Mouse (Mus musculus) forebrain, embryonic 12.5 days (tissue): ENCODE data around the gene Git2. TPM values are rescaled to one million over a fixed set of nuclear protein-coding genes. Genes with fewer than 3 reads are reported as not detected.
A peak's percentile ranks its signal among the peaks of the same experiment; 100 is the strongest.

Experiments
- ATAC-seq: fragments of 200-750 bp; cut with Nextera tagmentation; 2 replicates; pipeline ENCODE4 v1.8.0; 2017; ENCODE audit warnings: moderate TSS enrichment; ENCODE audit not compliant: low FRiP score
- H3K27ac ChIP-seq: fragments of 300-500 bp; sonication (generic); 2 replicates; pipeline ENCODE4 v1.5.1; 2016; ENCODE audit warnings: mild to moderate bottlenecking
- H3K27me3 ChIP-seq: fragments of 300-500 bp; sonication (generic); 2 replicates; pipeline ENCODE4 v1.6.1; 2016; ENCODE audit warnings: mild to moderate bottlenecking
- H3K36me3 ChIP-seq: fragments of 300-500 bp; sonication (generic); replicated peaks from 2 replicates; pipeline ENCODE4 v1.6.1; 2016; ENCODE audit warnings: mild to moderate bottlenecking
- H3K4me1 ChIP-seq: fragments of 300-500 bp; sonication (generic); 2 replicates; pipeline ENCODE4 v1.6.1; 2016
- H3K4me2 ChIP-seq: fragments of 300-500 bp; sonication (generic); 2 replicates; pipeline ENCODE4 v1.6.1; 2016; ENCODE audit warnings: mild to moderate bottlenecking, moderate library complexity
- H3K4me3 ChIP-seq: fragments of 300-500 bp; sonication (generic); replicated peaks from 2 replicates; pipeline ENCODE4 v1.5.1; 2016; ENCODE audit warnings: mild to moderate bottlenecking
- H3K9ac ChIP-seq: fragments of 300-500 bp; sonication (generic); 2 replicates; pipeline ENCODE4 v1.6.1; 2016; ENCODE audit warnings: mild to moderate bottlenecking
- H3K9me3 ChIP-seq: fragments of 300-500 bp; sonication (generic); 2 replicates; pipeline ENCODE4 v1.6.1; 2016
- WGBS: fragments of 180-500 bp; shearing (Covaris S2); methylation state at CpG from one replicate; pipeline ENCODE4 v1.1.7; 2016; 5-methylcytosine and 5-hydroxymethylcytosine counted together
- polyA plus RNA-seq: library from polyadenylated mRNA; unstranded; fragments of >200 nt; fragmentation: Nextera tagmentation; extraction: Ambion mirVana; gene quantifications from 2 replicates; pipeline ENCODE4 v1.2.1, GENCODE M21; 2016

Git2 gene
- polyA plus RNA-seq, 1 experiment from 2014 or later, result 43.0 TPM

GRCm38 (mm10) chr5:114807063-114807462 lies 31.7 kb upstream of the Git2 start:
- no peak for ATAC-seq
- Histone ChIP-seq H3K9ac (no peak overlapping the region), H3K27me3 (no peaks in the 10 kb centered on the region), H3K27ac (0 out of 2 replicates have a peak overlapping the region, but pooled peaks have one; percentile 8), H3K36me3 (peaks cover 84% of the 10 kb centered on the region), H3K4me1 (peaks cover 15% of the 10 kb centered on the region), H3K4me2 (no peak overlapping the region), H3K9me3 (no peaks in the 10 kb centered on the region), H3K4me3 (no peak overlapping the region)
- 54% methylated on average over 9 of the region's 9 CpGs for WGBS

GRCm38 (mm10) chr5:114806636-114807035 lies 31.3 kb upstream of the Git2 start:
- 83% methylated on average over 8 of the region's 8 CpGs for WGBS
- no peak for ATAC-seq
- peaks cover 88% of the 10 kb centered on the region for H3K36me3 ChIP-seq

GRCm38 (mm10) chr5:114805436-114806350 lies 30.4 kb upstream of the Git2 start:
- WGBS, result 85% methylated on average over 15 of the region's 15 CpGs
- peaks cover 86% of the 10 kb centered on the region for H3K36me3 ChIP-seq

More at GRCm38 (mm10) chr5:114806636-114807035, 31.3 kb upstream of the Git2 start:
- Histone ChIP-seq H3K4me2 (no peak overlapping the region), H3K4me1 (peaks cover 17% of the 10 kb centered on the region), H3K9me3 (no peaks in the 10 kb centered on the region), H3K9ac (no peak overlapping the region), H3K27ac (no peak overlapping the region), H3K27me3 (no peaks in the 10 kb centered on the region), H3K4me3 (no peak overlapping the region)

GRCm38 (mm10) chr5:114804958-114805357 lies 29.6 kb upstream of the Git2 start:
- 35% methylated on average over 3 of the region's 3 CpGs for WGBS

More at GRCm38 (mm10) chr5:114805436-114806350, 30.4 kb upstream of the Git2 start:
- ATAC-seq, result no peak
- Histone ChIP-seq H3K9ac (no peak overlapping the region), H3K4me1 (peaks cover 14% of the 10 kb centered on the region), H3K27ac (no peak overlapping the region), H3K9me3 (no peaks in the 10 kb centered on the region), H3K4me2 (no peak overlapping the region), H3K4me3 (no peak overlapping the region), H3K27me3 (no peaks in the 10 kb centered on the region)

GRCm38 (mm10) chr5:114804335-114804734 lies 29.0 kb upstream of the Git2 start:
- H3K4me2 ChIP-seq, result no peak overlapping the region
- H3K27ac ChIP-seq, result no peak overlapping the region
- peaks cover 87% of the 10 kb centered on the region for H3K36me3 ChIP-seq
- H3K4me3 ChIP-seq, result no peak overlapping the region
- H3K9ac ChIP-seq, result no peak overlapping the region
- H3K9me3 ChIP-seq, result no peaks in the 10 kb centered on the region
- H3K27me3 ChIP-seq, result no peaks in the 10 kb centered on the region
- 78% methylated on average over 13 of the region's 13 CpGs for whole genome bisulfite sequencing
- ATAC-seq, result no peak
- H3K4me1 ChIP-seq, result peaks cover 11% of the 10 kb centered on the region

More at GRCm38 (mm10) chr5:114804958-114805357, 29.6 kb upstream of the Git2 start:
- Histone ChIP-seq H3K4me1 (peaks cover 14% of the 10 kb centered on the region), H3K36me3 (peaks cover 88% of the 10 kb centered on the region), H3K4me2 (no peak overlapping the region), H3K9ac (no peak overlapping the region), H3K9me3 (no peaks in the 10 kb centered on the region), H3K27ac (no peak overlapping the region), H3K27me3 (no peaks in the 10 kb centered on the region), H3K4me3 (no peak overlapping the region)
- ATAC-seq, result no peak

GRCm38 (mm10) chr5:114803231-114803630 lies 27.9 kb upstream of the Git2 start:
- WGBS, result 94% methylated on average over 13 of the region's 13 CpGs

GRCm38 (mm10) chr5:114801841-114802240 lies 26.5 kb upstream of the Git2 start:
- Histone ChIP-seq H3K4me2 (no peak overlapping the region), H3K9ac (no peak overlapping the region), H3K27ac (no peak overlapping the region), H3K4me3 (no peak overlapping the region), H3K4me1 (peaks cover 11% of the 10 kb centered on the region), H3K9me3 (no peaks in the 10 kb centered on the region), H3K36me3 (peaks cover 80% of the 10 kb centered on the region), H3K27me3 (no peaks in the 10 kb centered on the region)
- ATAC-seq, result no peak
- WGBS, result 87% methylated on average over 6 of the region's 6 CpGs

More at GRCm38 (mm10) chr5:114803231-114803630, 27.9 kb upstream of the Git2 start:
- no peak for ATAC-seq
- Histone ChIP-seq H3K9ac (no peak overlapping the region), H3K4me3 (no peak overlapping the region), H3K27me3 (no peaks in the 10 kb centered on the region), H3K36me3 (peaks cover 87% of the 10 kb centered on the region), H3K4me1 (peaks cover 11% of the 10 kb centered on the region), H3K9me3 (no peaks in the 10 kb centered on the region), H3K4me2 (no peak overlapping the region), H3K27ac (no peak overlapping the region)

GRCm38 (mm10) chr5:114801049-114801448 lies 25.7 kb upstream of the Git2 start:
- Histone ChIP-seq H3K4me3 (no peak overlapping the region), H3K4me1 (peaks cover 19% of the 10 kb centered on the region), H3K27ac (no peak overlapping the region), H3K9me3 (no peaks in the 10 kb centered on the region), H3K27me3 (no peaks in the 10 kb centered on the region), H3K4me2 (no peak overlapping the region), H3K9ac (no peak overlapping the region), H3K36me3 (peaks cover 72% of the 10 kb centered on the region)
- ATAC-seq, result no peak
- 19% methylated on average over 8 of the region's 8 CpGs for WGBS

- Histone ChIP-seq H3K27ac (no peak overlapping the region), H3K4me3 (no peak overlapping the region), H3K9me3 (no peaks in the 10 kb centered on the region), H3K4me2 (no peak overlapping the region), H3K4me1 (peaks cover 27% of the 10 kb centered on the region), H3K36me3 (peaks cover 63% of the 10 kb centered on the region), H3K27me3 (no peaks in the 10 kb centered on the region), H3K9ac (no peak overlapping the region)
- ATAC-seq, result no peak
- 89% methylated on average over 11 of the region's 11 CpGs for WGBS
These were observed 24.5 kb upstream of the Git2 start for GRCm38 (mm10) chr5:114799848-114800247.

- Histone ChIP-seq H3K4me1 (peaks cover 28% of the 10 kb centered on the region), H3K27me3 (no peaks in the 10 kb centered on the region), H3K9me3 (no peaks in the 10 kb centered on the region), H3K4me2 (no peak overlapping the region), H3K27ac (no peak overlapping the region), H3K36me3 (peaks cover 55% of the 10 kb centered on the region), H3K9ac (no peak overlapping the region), H3K4me3 (no peak overlapping the region)
- ATAC-seq, result no peak
- 92% methylated on average over 8 of the region's 8 CpGs for WGBS
These were observed 21.9 kb upstream of the Git2 start for GRCm38 (mm10) chr5:114797253-114797652.

GRCm38 (mm10) chr5:114796299-114797012 lies 21.1 kb upstream of the Git2 start:
- H3K9me3 ChIP-seq, result no peaks in the 10 kb centered on the region
- peak overlapping the region; percentile 82 for H3K27ac ChIP-seq
- H3K4me1 ChIP-seq, result peaks cover 24% of the 10 kb centered on the region
- H3K4me3 ChIP-seq, result peak overlapping the region; percentile 42
- peak overlapping the region; percentile 53 for H3K9ac ChIP-seq
- ATAC-seq, result peak; percentile 68
- H3K27me3 ChIP-seq, result no peaks in the 10 kb centered on the region
- H3K36me3 ChIP-seq, result peaks cover 57% of the 10 kb centered on the region
- peak overlapping the region; percentile 68 for H3K4me2 ChIP-seq
- WGBS, result 5% methylated on average over 40 of the region's 40 CpGs

GRCm38 (mm10) chr5:114795653-114796052 lies 20.3 kb upstream of the Git2 start:
- Histone ChIP-seq H3K36me3 (peaks cover 63% of the 10 kb centered on the region), H3K27me3 (no peaks in the 10 kb centered on the region), H3K9me3 (no peaks in the 10 kb centered on the region), H3K4me1 (peaks cover 24% of the 10 kb centered on the region), H3K9ac (no peak overlapping the region; the same call in 1 of the 2 replicates), H3K27ac (no peak overlapping the region), H3K4me2 (no peak overlapping the region), H3K4me3 (no peak overlapping the region)
- WGBS, result 73% methylated on average over 9 of the region's 9 CpGs
- ATAC-seq, result no peak
